Mouse (Mus musculus): ENCODE data around the gene 9430097D07Rik. TPM values are rescaled to one million over a fixed set of nuclear protein-coding genes. Genes with fewer than 3 reads are reported as not detected.

Gene 9430097D07Rik
- total RNA-seq, 2 experiments from 2014 or later, result 0.86 to 1.1 TPM

DNA sequence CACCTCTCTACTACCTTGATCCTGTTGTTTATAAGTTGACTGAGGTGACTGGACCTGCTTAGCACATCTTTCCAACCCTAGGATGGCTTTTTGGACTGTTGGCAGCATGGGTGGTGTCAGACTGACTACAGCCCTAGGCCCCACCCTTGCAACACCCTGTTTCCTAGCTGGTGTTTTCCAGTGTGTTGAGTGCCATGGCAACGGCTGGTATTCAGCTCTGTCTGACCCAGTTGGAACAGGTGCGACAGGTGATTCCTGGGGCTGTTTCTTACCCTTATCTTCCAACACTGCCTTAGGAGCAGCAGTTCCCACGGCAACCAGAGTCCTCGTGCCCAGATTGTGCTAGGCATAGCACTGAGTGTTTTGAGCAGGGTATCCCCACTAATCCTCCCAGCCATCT is 37.0 kb downstream of the 9430097D07Rik start:
- DNase-seq (ENCODE audit: low spot score in 2 of 2), result peak in 1 of 2 experiments; percentile 35
- intact Hi-C loops (cut with DNase I), result no loop called here

DNA sequence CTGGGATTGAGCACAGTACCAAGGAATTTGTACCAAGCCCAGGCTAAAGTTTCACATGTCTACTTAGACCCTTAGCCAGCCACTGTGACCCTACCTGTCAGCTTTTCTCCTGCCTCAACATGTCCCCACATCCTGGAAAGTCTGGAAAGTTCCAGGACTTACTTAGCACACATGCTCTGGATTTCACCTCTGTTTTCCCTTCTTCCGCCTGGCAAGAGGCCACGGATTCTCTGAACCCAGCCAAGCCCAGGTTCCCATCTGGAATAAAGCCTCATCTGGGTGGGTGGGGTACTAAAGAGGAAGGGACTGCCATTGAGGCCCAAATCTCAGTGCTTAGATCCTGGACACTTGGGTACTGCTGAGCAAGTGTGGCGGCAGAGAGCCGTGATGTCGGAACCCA is 37.5 kb downstream of the 9430097D07Rik start:
- intact Hi-C loops (cut with DNase I), result no loop called here
- no peak for DNase-seq (ENCODE audit: low spot score in 2 of 2)

DNA sequence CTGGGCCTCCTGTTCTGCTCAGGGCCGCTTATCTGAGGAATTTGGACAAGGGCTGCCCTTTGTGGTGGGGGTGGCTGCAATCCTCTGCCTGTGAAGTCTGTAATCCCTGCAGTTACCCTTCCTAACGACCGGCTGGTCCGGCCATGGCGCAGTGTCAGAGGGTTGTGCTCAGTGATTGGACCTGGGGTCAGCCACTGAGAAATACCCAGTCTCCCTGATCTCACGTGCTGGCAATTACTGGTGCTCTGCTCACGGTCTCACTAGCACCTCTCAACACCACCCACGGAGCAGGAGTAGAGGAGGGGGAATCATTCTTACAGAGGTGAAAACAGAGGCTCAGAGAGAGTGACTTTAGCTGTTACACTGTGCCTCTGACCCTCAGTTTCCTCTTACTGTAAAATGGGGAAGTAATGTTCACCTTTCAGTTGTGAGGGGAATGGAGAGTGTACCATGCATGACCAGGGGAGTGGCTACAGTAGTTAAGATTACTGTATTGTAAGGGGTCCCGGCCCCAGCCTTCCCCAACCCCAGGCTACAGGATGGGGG is 38.1 kb downstream of the 9430097D07Rik start:
- no peak for DNase-seq (ENCODE audit: low spot score in 2 of 2)
- intact Hi-C loops (cut with DNase I), result no loop called here

DNA sequence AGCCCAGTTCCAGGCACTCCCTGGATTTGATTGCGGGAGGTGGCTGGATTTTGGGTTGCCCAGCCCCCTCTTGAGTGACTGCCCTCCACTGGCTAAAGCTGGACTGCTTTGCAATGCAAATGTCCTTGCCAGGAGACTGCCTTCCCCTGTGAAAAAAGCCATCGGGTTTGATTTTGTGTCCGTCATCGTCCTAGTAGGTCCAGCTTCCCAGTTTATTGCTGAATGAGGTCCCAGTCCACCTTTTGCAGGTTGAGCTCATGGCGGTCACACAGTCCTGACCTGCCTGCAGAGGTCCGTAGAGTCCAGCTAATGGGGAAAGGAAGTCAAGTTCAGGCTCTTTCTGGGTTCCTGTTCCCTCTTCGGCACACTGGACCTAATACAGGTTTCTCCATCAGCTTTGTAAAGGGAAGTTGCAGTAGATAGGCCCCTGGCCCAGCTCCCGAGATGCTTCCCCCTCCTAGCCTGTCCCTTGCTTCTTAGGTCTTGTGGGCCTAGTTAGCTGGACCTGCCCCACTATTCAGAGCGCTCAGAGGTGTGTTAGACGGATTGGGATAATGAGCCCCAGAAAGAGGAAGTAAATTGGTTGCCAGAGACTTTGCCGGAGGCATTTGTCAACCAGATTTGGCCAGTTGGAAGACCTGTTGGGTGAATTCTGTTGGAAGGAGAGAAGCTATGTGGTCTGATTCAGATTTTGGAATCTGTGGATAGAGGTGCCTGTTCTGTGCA is 38.7 kb downstream of the 9430097D07Rik start:
- intact Hi-C loops (cut with DNase I), result no loop called here
- peak; percentile 42 for DNase-seq (ENCODE audit: low spot score in 2 of 2)

DNA sequence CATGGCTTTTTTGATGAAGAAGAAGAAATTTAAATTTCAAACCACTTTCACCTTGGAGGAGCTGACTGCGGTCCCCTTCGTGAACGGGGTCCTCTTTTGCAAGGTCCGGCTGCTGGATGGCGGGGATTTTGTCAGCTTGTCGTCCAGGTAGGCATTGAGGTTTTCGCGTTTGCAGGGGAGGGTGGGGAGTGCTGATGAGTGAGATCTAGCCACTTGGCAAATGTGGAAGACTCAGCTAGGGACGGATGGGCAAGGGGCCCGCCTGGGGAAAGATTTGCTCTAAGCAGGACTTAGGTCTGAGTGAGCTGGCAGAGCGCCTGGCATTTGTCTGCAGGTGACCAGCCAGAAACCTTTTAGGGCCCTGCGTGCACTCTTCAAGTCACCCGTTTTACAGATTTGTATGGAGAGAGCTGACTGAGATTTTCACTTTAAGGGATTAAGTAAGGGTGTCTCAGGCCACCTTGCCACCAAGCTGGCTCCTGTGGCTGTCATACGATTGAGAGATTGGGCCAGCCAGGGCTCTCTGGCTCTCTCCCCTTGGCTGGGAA is 39.3 kb downstream of the 9430097D07Rik start:
- DNase-seq (ENCODE audit: low spot score in 2 of 2), result no peak
- intact Hi-C loops (cut with DNase I), result no loop called here

DNA sequence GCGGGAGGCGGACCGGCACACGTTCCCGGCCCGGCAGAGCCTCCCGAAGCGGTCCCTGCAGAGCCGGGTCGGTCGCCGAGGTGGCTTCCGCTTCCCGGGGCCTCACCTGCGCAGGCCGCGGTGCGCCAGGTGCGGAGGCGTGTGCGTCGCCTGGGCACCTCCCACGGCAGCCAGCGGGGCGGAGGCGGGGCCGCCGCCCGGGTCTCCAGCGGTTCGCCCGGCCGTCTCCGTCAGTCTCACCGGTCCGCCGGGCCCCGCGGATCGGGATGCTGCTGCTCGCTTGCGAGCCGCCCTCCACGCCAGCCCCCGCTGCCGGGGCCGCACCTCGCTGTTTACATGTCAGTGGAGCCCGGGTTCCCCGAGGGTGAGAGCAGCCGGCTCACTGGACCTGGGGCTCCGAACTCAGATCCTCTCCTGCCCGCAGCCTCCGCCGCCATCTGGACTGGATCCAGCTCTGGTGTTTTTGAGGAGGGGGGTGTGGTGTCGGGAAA is 39.9 kb downstream of the 9430097D07Rik start:
- intact Hi-C loops (cut with DNase I), result no loop called here
- peak; percentile 34 to 37 for DNase-seq (ENCODE audit: low spot score in 2 of 2)

DNA sequence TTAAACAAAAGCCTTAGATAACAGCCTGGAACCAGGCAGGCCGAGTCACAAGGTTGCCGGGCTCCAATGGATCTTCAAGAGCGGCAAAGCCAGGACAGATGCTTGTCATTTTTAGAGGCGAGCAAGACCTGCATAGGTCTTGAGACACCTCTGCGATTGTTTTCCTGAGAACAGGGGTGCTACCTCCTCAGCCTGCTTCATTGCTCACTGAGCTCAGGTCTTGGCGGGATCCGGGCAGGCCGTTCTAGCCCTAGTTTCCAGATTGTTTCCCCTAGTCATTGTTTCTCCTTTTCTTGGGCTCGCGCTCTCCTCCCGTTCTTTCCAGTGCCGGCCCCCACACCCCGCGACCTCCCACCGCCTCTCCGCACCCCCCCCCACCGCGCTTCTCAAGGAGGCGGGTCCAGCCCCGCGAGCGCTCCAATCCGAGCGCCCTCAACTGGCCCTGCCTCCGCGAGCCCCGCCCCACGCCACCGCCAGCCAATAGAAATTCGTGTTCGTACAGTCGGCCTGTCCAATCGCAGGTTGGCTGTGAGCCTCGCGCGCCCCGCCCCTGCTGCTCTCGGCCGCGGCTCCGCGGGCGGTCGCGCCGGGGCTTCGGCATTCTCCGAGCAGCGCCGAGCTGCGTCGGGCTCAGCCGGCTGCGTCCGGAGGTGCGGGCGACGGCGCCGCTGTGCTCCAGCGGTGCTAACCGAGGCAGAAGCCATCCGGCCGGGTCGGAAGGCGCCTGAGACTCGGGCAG is 40.6 kb downstream of the 9430097D07Rik start, which contains the start of gene Fam102a:
Fam102a (plus strand) TSS at position 600 of the 739 bp plus-strand sequence.
- intact Hi-C loops (cut with DNase I), result no loop called here

DNA sequence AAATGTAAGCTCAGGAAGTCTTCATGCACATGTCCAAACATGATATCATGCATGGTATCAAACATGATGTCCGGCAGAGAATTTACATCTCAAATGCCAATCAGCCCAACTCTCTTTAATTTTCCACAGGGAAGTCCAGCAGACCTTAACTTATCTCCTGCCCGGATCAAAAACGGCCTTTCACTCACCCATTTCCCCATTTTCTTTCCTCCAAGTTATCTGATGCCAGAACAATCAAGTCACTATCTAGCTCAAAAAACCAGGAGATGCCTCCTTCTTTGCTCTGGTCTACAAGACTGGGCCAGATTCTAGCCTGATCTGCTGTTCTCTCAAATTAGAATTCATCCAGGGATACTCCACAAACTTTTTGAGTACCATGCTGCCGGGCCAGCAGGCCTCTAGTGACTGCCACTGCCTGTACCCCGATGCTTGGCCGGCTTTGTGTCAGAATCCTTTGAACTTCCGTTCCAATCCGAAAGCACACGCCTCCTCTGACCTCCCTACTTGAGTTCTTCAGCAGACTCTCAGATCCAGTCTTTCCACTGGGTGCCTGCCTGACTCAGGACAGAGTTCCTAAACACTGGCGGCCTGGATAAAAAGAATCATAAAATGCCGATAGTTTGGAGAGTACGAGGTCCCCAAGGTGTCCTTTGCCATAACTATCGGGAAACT is 41.3 kb downstream of the 9430097D07Rik start:
- DNase-seq (ENCODE audit: low spot score in 2 of 2), result peak in 1 of 2 experiments; percentile 50
- intact Hi-C loops (cut with DNase I), result no loop called here

More for the DNA sequence above, 40.6 kb downstream of the 9430097D07Rik start, which contains the start of gene Fam102a:
- peak; percentile 99 for DNase-seq (ENCODE audit: low spot score in 2 of 2)

DNA sequence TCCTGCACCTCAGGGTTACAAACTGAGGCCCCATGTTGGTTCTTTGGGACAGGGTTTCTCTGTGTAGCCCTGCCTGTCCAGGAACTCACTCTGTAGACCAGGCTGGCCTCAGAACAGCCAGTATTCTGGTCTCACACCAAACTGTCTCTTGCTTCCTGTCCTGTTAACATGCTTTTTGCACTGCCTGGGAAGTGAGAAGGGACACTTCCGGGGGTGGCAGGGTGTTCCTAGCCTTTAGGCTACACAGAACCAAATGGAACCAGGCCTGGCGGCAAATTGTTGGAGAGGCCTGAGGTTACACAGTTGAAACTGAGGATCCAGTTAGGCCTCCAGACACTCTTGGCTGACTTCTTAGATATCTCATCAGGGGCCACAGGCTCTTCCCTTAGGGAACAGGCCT is 42.3 kb downstream of the 9430097D07Rik start:
- intact Hi-C loops (cut with DNase I), result no loop called here
- DNase-seq (ENCODE audit: low spot score in 2 of 2), result no peak

DNA sequence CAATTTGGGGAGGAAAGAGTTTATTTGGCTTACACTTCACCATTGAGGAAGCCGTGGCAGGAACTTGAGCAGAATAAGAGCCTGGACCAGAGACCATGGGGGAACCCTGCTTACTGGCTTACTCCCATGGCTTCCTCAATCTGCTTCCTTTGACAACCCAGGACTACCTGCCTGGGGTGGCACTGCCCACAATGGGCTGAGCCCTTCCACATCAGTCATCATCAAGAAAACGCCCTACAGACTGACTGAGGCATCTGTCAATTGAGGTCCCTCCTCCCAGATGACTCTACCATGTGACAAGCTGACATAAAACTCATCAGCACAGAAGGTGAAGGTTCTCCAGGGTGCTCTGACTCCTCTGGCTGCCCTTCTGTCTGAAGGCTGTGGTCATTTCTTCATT is 45.0 kb downstream of the 9430097D07Rik start:
- intact Hi-C loops (cut with DNase I), result no loop called here
- no peak for DNase-seq (ENCODE audit: low spot score in 2 of 2)

DNA sequence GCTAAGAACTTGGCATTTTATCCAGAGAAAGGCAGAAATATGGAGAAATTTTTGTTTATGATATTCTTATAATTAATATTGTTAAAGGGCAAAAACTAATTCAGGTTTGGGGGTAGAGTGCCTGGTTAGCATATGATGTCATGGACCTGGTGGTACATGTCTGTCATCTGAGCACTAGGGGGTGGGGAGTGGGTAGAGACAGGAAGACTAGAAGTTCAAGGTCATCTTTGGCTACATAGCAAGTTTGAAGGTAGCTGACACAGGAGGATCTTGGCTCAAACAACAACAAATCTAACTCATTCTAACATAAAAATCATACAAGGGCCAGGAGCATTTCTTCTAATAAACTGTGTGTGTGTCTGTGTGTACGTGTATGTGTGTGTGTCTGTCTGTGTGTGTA is 47.2 kb downstream of the 9430097D07Rik start:
- DNase-seq (ENCODE audit: low spot score in 2 of 2), result no peak
- intact Hi-C loops (cut with DNase I), result no loop called here

DNA sequence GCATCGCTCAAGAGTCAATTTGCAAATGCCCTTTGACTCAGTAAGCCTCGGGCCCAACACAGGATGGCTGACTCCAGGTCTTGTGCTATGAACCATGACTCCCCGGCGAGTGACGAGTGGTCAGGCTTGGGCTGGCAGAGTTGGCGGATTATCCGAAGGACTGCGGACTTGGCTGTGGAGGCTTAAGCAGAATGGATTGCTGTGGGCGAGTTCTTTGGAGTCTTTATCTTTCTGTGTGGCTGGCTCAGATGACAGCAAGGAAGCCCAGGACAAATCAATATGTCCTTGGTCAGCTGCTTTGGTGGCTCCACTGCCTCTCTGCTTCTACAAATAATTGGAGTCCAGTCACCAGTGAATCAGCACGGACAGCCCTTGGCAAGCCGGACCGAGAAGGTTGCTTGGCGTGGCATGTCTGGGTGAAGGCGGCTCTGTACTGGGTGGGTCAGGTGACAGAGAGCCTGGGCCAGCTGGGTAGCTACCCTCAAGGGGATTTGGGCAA is 48.0 kb downstream of the 9430097D07Rik start:
- DNase-seq (ENCODE audit: low spot score in 2 of 2), result no peak
- intact Hi-C loops (cut with DNase I), result no loop called here

DNA sequence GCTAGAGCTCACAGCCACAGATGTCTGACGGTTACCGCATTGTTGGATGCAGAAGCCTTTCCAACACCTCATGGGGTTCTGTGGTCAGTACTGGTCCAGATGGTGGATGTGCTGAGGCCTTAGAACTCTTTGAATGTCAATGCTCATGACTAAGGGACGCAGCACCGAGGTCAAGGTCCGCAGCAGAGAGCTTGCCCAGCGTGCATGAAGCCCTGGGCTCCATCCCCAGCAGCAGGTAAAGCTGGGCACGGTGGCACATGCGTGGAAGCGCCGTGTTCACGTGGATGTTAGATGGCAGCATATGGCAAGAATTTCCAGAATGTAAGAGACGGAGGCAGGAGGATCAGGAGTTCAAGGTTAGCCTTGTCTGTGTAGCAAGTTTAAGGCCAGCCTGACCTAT is 49.7 kb downstream of the 9430097D07Rik start:
- DNase-seq (ENCODE audit: low spot score in 2 of 2), result no peak
- intact Hi-C loops (cut with DNase I), result no loop called here

DNA sequence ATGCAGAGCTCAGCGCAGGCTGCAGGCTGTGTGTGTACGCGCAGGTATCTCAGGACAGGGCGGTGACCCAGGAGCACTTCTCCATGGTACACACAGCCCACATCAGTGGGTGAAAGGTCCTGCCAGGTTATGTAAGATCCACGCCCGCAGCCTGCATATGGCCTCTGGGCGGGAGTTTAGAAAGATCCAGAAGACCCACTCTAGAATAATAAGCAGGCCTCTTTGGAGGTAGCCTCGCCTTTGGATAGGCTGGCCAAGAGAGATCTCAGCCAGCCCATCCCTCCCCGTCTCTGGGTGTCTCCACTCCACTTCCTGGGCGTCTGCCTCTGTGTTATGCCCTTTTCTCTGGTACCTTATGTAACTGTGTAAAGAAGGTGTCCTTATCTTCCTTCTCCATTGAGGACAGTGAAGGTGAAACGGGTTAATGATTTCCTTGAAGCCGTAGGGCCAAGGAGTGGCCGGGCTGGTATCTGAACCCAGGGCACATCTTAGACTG is 50.9 kb downstream of the 9430097D07Rik start:
- intact Hi-C loops (cut with DNase I), result no loop called here

More for the DNA sequence above, 50.9 kb downstream of the 9430097D07Rik start:
- no peak for DNase-seq (ENCODE audit: low spot score in 2 of 2)

Other genes with a start within 250 kb of the 9430097D07Rik start
- 10 to 100 TPM; 69.5 to 79.0 TPM for gene Ciz1, start 223.4 kb downstream of the 9430097D07Rik start, total RNA-seq (2021)
- 1,000 to 10,000 TPM; 1,093 to 1,153 TPM for gene Dnm1, start 222.3 kb downstream of the 9430097D07Rik start, total RNA-seq (2021)
- 100 to 1,000 TPM; 265 to 282 TPM for gene 1110008P14Rik, start 193.7 kb downstream of the 9430097D07Rik start, total RNA-seq (2021)
- gene Lcn2, start 187.4 kb downstream of the 9430097D07Rik start, total RNA-seq (2021), result 1 to 10 TPM; 1.5 to 2.6 TPM
- 10 to 100 TPM; 43.5 to 48.3 TPM for gene Ptges2, start 179.8 kb downstream of the 9430097D07Rik start, total RNA-seq (2021)
- gene Naif1, start 125.2 kb downstream of the 9430097D07Rik start, total RNA-seq (2021), result 1 to 10 TPM; 4.0 to 4.1 TPM
- 10 to 100 TPM; 52.1 to 55.4 TPM for gene Slc25a25, start 124.2 kb downstream of the 9430097D07Rik start, total RNA-seq (2021)
- gene Fam102a, start 40.4 kb downstream of the 9430097D07Rik start, total RNA-seq (2021), result 10 to 100 TPM; 35.2 to 44.4 TPM
- gene Dpm2, start 4.8 kb downstream of the 9430097D07Rik start, total RNA-seq (2021), result 10 to 100 TPM; 78.7 to 86.3 TPM
- gene Pip5kl1, start 887 bp downstream of the 9430097D07Rik start, total RNA-seq (2021), result 10 to 100 TPM; 12.7 to 14.3 TPM
- gene St6galnac4, start 11.4 kb upstream of the 9430097D07Rik start, total RNA-seq (2021), result 10 to 100 TPM; 36.2 to 38.4 TPM
- 100 to 1,000 TPM; 110 to 114 TPM for gene St6galnac6, start 24.0 kb upstream of the 9430097D07Rik start, total RNA-seq (2021)
- 100 to 1,000 TPM; 162 to 164 TPM for gene Ak1, start 46.1 kb upstream of the 9430097D07Rik start, total RNA-seq (2021)
- 10 to 100 TPM; 30.7 to 34.5 TPM for gene Eng, start 70.9 kb upstream of the 9430097D07Rik start, total RNA-seq (2021)
- gene Fpgs, start 128.5 kb upstream of the 9430097D07Rik start, total RNA-seq (2021), result 10 to 100 TPM in 1 of 2 experiments, 1 to 10 TPM in 1; 9.5 to 10.1 TPM
- gene Cdk9, start 137.4 kb upstream of the 9430097D07Rik start, total RNA-seq (2021), result 100 to 1,000 TPM; 100 to 106 TPM
- gene Sh2d3c, start 145.4 kb upstream of the 9430097D07Rik start, total RNA-seq (2021), result 10 to 100 TPM; 31.1 to 35.6 TPM
- 1 to 10 TPM; 2.2 to 3.8 TPM for gene 6330409D20Rik, start 165.3 kb upstream of the 9430097D07Rik start, total RNA-seq (2021)
- gene Tor2a, start 181.6 kb upstream of the 9430097D07Rik start, total RNA-seq (2021), result 10 to 100 TPM; 27.6 to 30.4 TPM
- gene Ttc16, start 199.9 kb upstream of the 9430097D07Rik start, total RNA-seq (2021), result under 1 TPM; 0.23 to 0.35 TPM
- 1 to 10 TPM; 6.1 to 7.6 TPM for gene Ptrh1, start 200.1 kb upstream of the 9430097D07Rik start, total RNA-seq (2021)
- gene Cfap157, start 208.7 kb upstream of the 9430097D07Rik start, total RNA-seq (2021), result under 1 TPM in 1 of 2 experiments, not detected in 1; 0.33 TPM

All from left cerebral cortex, postnatal 14 days (tissue).